Mouse (Mus musculus) heart, adult 2 months (tissue): ENCODE results near the gene Ube2o.
A peak's percentile ranks its signal among the peaks of the same experiment; 100 is the strongest.

Experiments used
- CTCF ChIP-seq: fragments of 200-600 bp; IDR thresholded peaks from 2 replicates; pipeline ENCODE4 v1.8.1; 2022; ENCODE audit warnings: antibody characterized with exemption, mild to moderate bottlenecking, moderate library complexity
- EP300 ChIP-seq: fragments of 200-500 bp; IDR thresholded peaks from 2 replicates; pipeline ENCODE4 v1.6.1; 2011; ENCODE audit warnings: low read depth, low read length, control low read depth; ENCODE audit not compliant: insufficient read depth
- POLR2A ChIP-seq: fragments of 200-500 bp; IDR thresholded peaks from 2 replicates; pipeline ENCODE4 v1.6.1; 2011; ENCODE audit warnings: mild to moderate bottlenecking, low read depth, low read length, control low read depth; ENCODE audit not compliant: insufficient read depth

GRCm38 (mm10) chr11:116581376-116581814 is at the start of gene Ube2o:
- TF ChIP-seq POLR2A (peak; percentile 44; the same call in 1 of the 2 replicates), EP300 (no peak), CTCF (peak; percentile 59)
